ENCODE assay signal across 10 mouse cellular contexts in the genomic region with DNA sequence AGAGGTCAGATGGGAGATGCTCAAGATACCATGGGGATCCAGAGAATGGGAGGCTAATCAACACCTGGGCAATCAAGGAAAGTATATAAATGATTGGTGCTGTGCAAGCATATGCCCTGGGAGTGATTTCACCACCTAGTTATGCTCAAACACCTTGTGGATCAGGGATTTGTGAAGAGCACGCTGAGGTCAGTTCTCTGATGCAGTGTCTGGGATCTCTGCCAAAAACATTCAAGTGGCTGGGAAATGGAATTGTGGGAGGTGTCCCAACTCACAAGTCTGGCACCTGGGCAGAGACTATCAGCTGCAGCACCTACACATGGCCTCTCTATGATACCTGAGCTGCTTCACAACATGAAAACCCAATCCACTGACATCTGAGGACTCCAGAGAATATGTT.
A peak's percentile ranks its signal among the peaks of the same experiment; 100 is the strongest.
DNase-seq lines count a peak whose midpoint lies in the region; ATAC-seq and TF ChIP-seq lines count a peak whose summit lies in the region.
"Had no signal": no experiment of that assay in that cellular context is flagged by ENCODE, and none has a peak within 500 bp of the region (broad histone marks: within the 10 kb centered on the region; RNA-seq: fewer than 3 reads in every experiment).

No protein-coding gene starts in this region.

- 68% methylated on average over 1 of the region's 1 CpGs for WGBS in liver, postnatal 0 days (ENCODE audit: insufficient replicate concordance)
- WGBS in liver, embryonic 11.5 days: 77% methylated on average over 1 of the region's 1 CpGs
- 25% methylated on average over 1 of the region's 1 CpGs for WGBS in stomach, embryonic 15.5 days

- no peaks in the 10 kb centered on the region for H3K27me3 ChIP-seq in liver, postnatal 0 days (ENCODE audit: insufficient read depth, low read length)
- H3K27me3 ChIP-seq in liver, embryonic 11.5 days (replicated peaks; ENCODE audit: control insufficient read depth, insufficient read depth, low read length): no peaks in the 10 kb centered on the region
- no peaks in the 10 kb centered on the region for H3K27me3 ChIP-seq in stomach, embryonic 15.5 days (replicated peaks)
- H3K27me3 ChIP-seq: neural tube, embryonic 12.5 days had no signal

- H3K9ac ChIP-seq in liver, postnatal 0 days (replicated peaks): no peak overlapping the region
- H3K9ac ChIP-seq in liver, embryonic 11.5 days (ENCODE audit: low read depth, low read length): no peak overlapping the region
- H3K9ac ChIP-seq in stomach, embryonic 15.5 days: no peak overlapping the region
- H3K9ac ChIP-seq: liver, embryonic 14.5 days; neural tube, embryonic 12.5 days had no signal

- no peaks in the 10 kb centered on the region for H3K36me3 ChIP-seq in liver, postnatal 0 days (replicated peaks; ENCODE audit: insufficient read depth, low read length)
- H3K36me3 ChIP-seq in liver, embryonic 11.5 days (ENCODE audit: control insufficient read depth, insufficient read depth, low read length): no peaks in the 10 kb centered on the region
- H3K36me3 ChIP-seq in stomach, embryonic 15.5 days: no peaks in the 10 kb centered on the region
- H3K36me3 ChIP-seq: neural tube, embryonic 12.5 days had no signal

- DNase-seq in adrenal gland, postnatal 10 days: peak; percentile 4
- no peak for DNase-seq in adrenal gland, postnatal 25 days
- DNase-seq in liver, postnatal 0 days: peak; percentile 36
- DNase-seq in liver, embryonic 11.5 days (ENCODE audit: low spot score): no peak
- peak; percentile 27 for DNase-seq in kidney, postnatal 14 days
- no peak for DNase-seq in urinary bladder, postnatal 14 days (ENCODE audit: low spot score)
- no peak for DNase-seq in layer of hippocampus, adult 9-10 months (ENCODE audit: low spot score)

- peak overlapping the region; percentile 57 for H3K27ac ChIP-seq in liver, postnatal 0 days (ENCODE audit: low read depth)
- no peak overlapping the region for H3K27ac ChIP-seq in liver, embryonic 11.5 days (ENCODE audit: low read depth, low read length)
- H3K27ac ChIP-seq in stomach, embryonic 15.5 days: no peak overlapping the region
- H3K27ac ChIP-seq: liver, embryonic 14.5 days; neural tube, embryonic 12.5 days had no signal

- H3K4me2 ChIP-seq in liver, postnatal 0 days (ENCODE audit: low read depth, low read length): no peak overlapping the region
- H3K4me2 ChIP-seq in liver, embryonic 11.5 days: no peak overlapping the region
- no peak overlapping the region for H3K4me2 ChIP-seq in stomach, embryonic 15.5 days
- H3K4me2 ChIP-seq: neural tube, embryonic 12.5 days had no signal

- no peak overlapping the region for H3K4me3 ChIP-seq in liver, postnatal 0 days (ENCODE audit: low read depth, low read length)
- no peak overlapping the region for H3K4me3 ChIP-seq in liver, embryonic 11.5 days (ENCODE audit: low read depth, low read length)
- no peak overlapping the region for H3K4me3 ChIP-seq in stomach, embryonic 15.5 days (replicated peaks)
- H3K4me3 ChIP-seq: neural tube, embryonic 12.5 days had no signal

- TF ChIP-seq CTCF in liver, postnatal 0 days (IDR thresholded peaks at IDR 0.05; ENCODE audit: low read depth): no peak

- no peaks in the 10 kb centered on the region for H3K4me1 ChIP-seq in liver, postnatal 0 days (ENCODE audit: insufficient read depth)
- no peaks in the 10 kb centered on the region for H3K4me1 ChIP-seq in liver, embryonic 11.5 days (replicated peaks; ENCODE audit: control insufficient read depth, insufficient read depth, low read length)
- H3K4me1 ChIP-seq in stomach, embryonic 15.5 days: no peaks in the 10 kb centered on the region
- H3K4me1 ChIP-seq: neural tube, embryonic 12.5 days had no signal

- no peaks in the 10 kb centered on the region for H3K9me3 ChIP-seq in liver, postnatal 0 days (ENCODE audit: low read length)
- H3K9me3 ChIP-seq in liver, embryonic 11.5 days (ENCODE audit: control insufficient read depth, low read length): no peaks in the 10 kb centered on the region
- no peaks in the 10 kb centered on the region for H3K9me3 ChIP-seq in stomach, embryonic 15.5 days
- H3K9me3 ChIP-seq: neural tube, embryonic 12.5 days had no signal

- peak; percentile 90 for ATAC-seq in liver, postnatal 0 days
- no peak for ATAC-seq in liver, embryonic 11.5 days (replicated peaks; ENCODE audit: low FRiP score)
- peak; percentile 60; the same call in 1 of the 2 replicates for ATAC-seq in stomach, embryonic 15.5 days (ENCODE audit: insufficient read depth, low FRiP score, low read depth)

- TF ChIP-seq EP300 in liver, postnatal 0 days (IDR thresholded peaks at IDR 0.05; ENCODE audit: low read depth): no peak

Comparison
In these comparisons a context has a peak if more than half of its experiments do, and no peak if none do; other contexts are left out.
1. DNase-seq: peak in adrenal gland, postnatal 10 days (single experiment), liver, postnatal 0 days (single experiment) and kidney, postnatal 14 days (single experiment); none in adrenal gland, postnatal 25 days (single experiment), liver, embryonic 11.5 days (single experiment), urinary bladder, postnatal 14 days (single experiment) and layer of hippocampus, adult 9-10 months (single experiment).